Mouse (Mus musculus): ENCODE data around the gene Tkt. TPM values are rescaled to one million over a fixed set of nuclear protein-coding genes. Genes with fewer than 3 reads are reported as not detected.

The Tkt gene
- total and polyA plus RNA-seq, 2 experiments from 2014 or later, result 37.8 to 108 TPM

- Histone ChIP-seq H3K4me1 (ENCODE audit: control insufficient read depth, insufficient read depth) (no peaks in the 10 kb centered on the region), H3K36me3 (replicated peaks; ENCODE audit: control insufficient read depth, insufficient read depth, low read length) (peaks cover 18% of the 10 kb centered on the region)
- WGBS, result 84% methylated on average over 5 of the region's 5 CpGs
Observed at GRCm38 (mm10) chr14:30606817-30607216, 58.7 kb downstream of the Tkt start.

GRCm38 (mm10) chr14:30607696-30608095 lies 59.5 kb downstream of the Tkt start:
- H3K27ac ChIP-seq (ENCODE audit: low read depth), result no peak overlapping the region
- no peak overlapping the region for H3K4me3 ChIP-seq (ENCODE audit: low read depth, low read length)
- H3K27me3 ChIP-seq (ENCODE audit: control insufficient read depth, insufficient read depth, low read length), result no peaks in the 10 kb centered on the region
- no peak for DNase-seq (ENCODE audit: low spot score)
- H3K36me3 ChIP-seq (replicated peaks; ENCODE audit: control insufficient read depth, insufficient read depth, low read length), result peaks cover 10% of the 10 kb centered on the region; the same call in 1 of the 2 replicates
- H3K9ac ChIP-seq (replicated peaks; ENCODE audit: low read depth, low read length), result no peak overlapping the region
- H3K9me3 ChIP-seq (replicated peaks; ENCODE audit: control insufficient read depth, low read length), result no peaks in the 10 kb centered on the region
- H3K4me1 ChIP-seq (ENCODE audit: control insufficient read depth, insufficient read depth), result no peaks in the 10 kb centered on the region
- no peak for ATAC-seq (ENCODE audit: insufficient read depth, low read depth)
- H3K4me2 ChIP-seq (ENCODE audit: low read depth, low read length), result no peak overlapping the region
- TF ChIP-seq CTCF (IDR thresholded peaks at IDR 0.05; ENCODE audit: low read depth) (no peak), EP300 (IDR thresholded peaks at IDR 0.05; ENCODE audit: low read depth) (no peak)
- WGBS, result 72% methylated on average over 4 of the region's 4 CpGs

More at GRCm38 (mm10) chr14:30606817-30607216, 58.7 kb downstream of the Tkt start:
- DNase-seq (ENCODE audit: low spot score), result no peak
- ATAC-seq (ENCODE audit: insufficient read depth, low read depth), result no peak
- no peaks in the 10 kb centered on the region for H3K9me3 ChIP-seq (replicated peaks; ENCODE audit: control insufficient read depth, low read length)
- H3K4me2 ChIP-seq (ENCODE audit: low read depth, low read length), result no peak overlapping the region
- no peaks in the 10 kb centered on the region for H3K27me3 ChIP-seq (ENCODE audit: control insufficient read depth, insufficient read depth, low read length)
- no peak for TF ChIP-seq CTCF (IDR thresholded peaks at IDR 0.05; ENCODE audit: low read depth)
- no peak for TF ChIP-seq EP300 (IDR thresholded peaks at IDR 0.05; ENCODE audit: low read depth)
- H3K4me3 ChIP-seq (ENCODE audit: low read depth, low read length), result no peak overlapping the region
- H3K9ac ChIP-seq (replicated peaks; ENCODE audit: low read depth, low read length), result no peak overlapping the region
- no peak overlapping the region for H3K27ac ChIP-seq (ENCODE audit: low read depth)

- DNase-seq (ENCODE audit: low spot score) (no peak), ATAC-seq (ENCODE audit: insufficient read depth, low read depth) (no peak)
- TF ChIP-seq EP300 (IDR thresholded peaks at IDR 0.05; ENCODE audit: low read depth) (no peak), CTCF (IDR thresholded peaks at IDR 0.05; ENCODE audit: low read depth) (no peak)
- H3K36me3 ChIP-seq (replicated peaks; ENCODE audit: control insufficient read depth, insufficient read depth, low read length), result peaks cover 9% of the 10 kb centered on the region; the same call in 1 of the 2 replicates
- 80% methylated on average over 6 of the region's 6 CpGs for WGBS
- no peak overlapping the region for H3K4me2 ChIP-seq (ENCODE audit: low read depth, low read length)
- H3K4me3 ChIP-seq (ENCODE audit: low read depth, low read length), result no peak overlapping the region
- H3K27me3 ChIP-seq (ENCODE audit: control insufficient read depth, insufficient read depth, low read length), result no peaks in the 10 kb centered on the region
- no peak overlapping the region for H3K27ac ChIP-seq (ENCODE audit: low read depth)
- no peaks in the 10 kb centered on the region for H3K9me3 ChIP-seq (replicated peaks; ENCODE audit: control insufficient read depth, low read length)
- H3K4me1 ChIP-seq (ENCODE audit: control insufficient read depth, insufficient read depth), result no peaks in the 10 kb centered on the region
- H3K9ac ChIP-seq (replicated peaks; ENCODE audit: low read depth, low read length), result no peak overlapping the region
Observed at GRCm38 (mm10) chr14:30608176-30608575, 60.0 kb downstream of the Tkt start.

GRCm38 (mm10) chr14:30609499-30609898 lies 61.3 kb downstream of the Tkt start:
- Histone ChIP-seq H3K4me3 (ENCODE audit: low read depth, low read length) (no peak overlapping the region), H3K9ac (replicated peaks; ENCODE audit: low read depth, low read length) (no peak overlapping the region), H3K27ac (ENCODE audit: low read depth) (no peak overlapping the region), H3K9me3 (replicated peaks; ENCODE audit: control insufficient read depth, low read length) (no peaks in the 10 kb centered on the region), H3K27me3 (ENCODE audit: control insufficient read depth, insufficient read depth, low read length) (no peaks in the 10 kb centered on the region), H3K4me1 (ENCODE audit: control insufficient read depth, insufficient read depth) (no peaks in the 10 kb centered on the region), H3K4me2 (ENCODE audit: low read depth, low read length) (no peak overlapping the region), H3K36me3 (replicated peaks; ENCODE audit: control insufficient read depth, insufficient read depth, low read length) (peaks cover 9% of the 10 kb centered on the region; the same call in 1 of the 2 replicates)
- no peak for DNase-seq (ENCODE audit: low spot score)
- TF ChIP-seq CTCF (IDR thresholded peaks at IDR 0.05; ENCODE audit: low read depth) (no peak), EP300 (IDR thresholded peaks at IDR 0.05; ENCODE audit: low read depth) (no peak)
- ATAC-seq (ENCODE audit: insufficient read depth, low read depth), result no peak
- 87% methylated on average over 3 of the region's 3 CpGs for WGBS

- no peaks in the 10 kb centered on the region for H3K9me3 ChIP-seq (replicated peaks; ENCODE audit: control insufficient read depth, low read length)
- ATAC-seq (ENCODE audit: insufficient read depth, low read depth), result no peak
- no peak overlapping the region for H3K4me2 ChIP-seq (ENCODE audit: low read depth, low read length)
- H3K4me3 ChIP-seq (ENCODE audit: low read depth, low read length), result no peak overlapping the region
- no peaks in the 10 kb centered on the region for H3K4me1 ChIP-seq (ENCODE audit: control insufficient read depth, insufficient read depth)
- DNase-seq (ENCODE audit: low spot score), result no peak
- H3K9ac ChIP-seq (replicated peaks; ENCODE audit: low read depth, low read length), result no peak overlapping the region
- WGBS, result 73% methylated on average over 2 of the region's 2 CpGs
- TF ChIP-seq CTCF (IDR thresholded peaks at IDR 0.05; ENCODE audit: low read depth), result no peak
- TF ChIP-seq EP300 (IDR thresholded peaks at IDR 0.05; ENCODE audit: low read depth), result no peak
- H3K27me3 ChIP-seq (ENCODE audit: control insufficient read depth, insufficient read depth, low read length), result no peaks in the 10 kb centered on the region
- H3K27ac ChIP-seq (ENCODE audit: low read depth), result no peak overlapping the region
- H3K36me3 ChIP-seq (replicated peaks; ENCODE audit: control insufficient read depth, insufficient read depth, low read length), result peaks cover 9% of the 10 kb centered on the region; the same call in 1 of the 2 replicates
Observed at GRCm38 (mm10) chr14:30610304-30610703, 62.1 kb downstream of the Tkt start.

GRCm38 (mm10) chr14:30610940-30611339 lies 62.8 kb downstream of the Tkt start:
- peaks cover 9% of the 10 kb centered on the region; the same call in 1 of the 2 replicates for H3K36me3 ChIP-seq (replicated peaks; ENCODE audit: control insufficient read depth, insufficient read depth, low read length)
- no peaks in the 10 kb centered on the region for H3K9me3 ChIP-seq (replicated peaks; ENCODE audit: control insufficient read depth, low read length)
- no peak overlapping the region for H3K4me2 ChIP-seq (ENCODE audit: low read depth, low read length)
- H3K9ac ChIP-seq (replicated peaks; ENCODE audit: low read depth, low read length), result no peak overlapping the region
- 63% methylated on average over 3 of the region's 3 CpGs for WGBS
- H3K27me3 ChIP-seq (ENCODE audit: control insufficient read depth, insufficient read depth, low read length), result no peaks in the 10 kb centered on the region
- no peak overlapping the region for H3K4me3 ChIP-seq (ENCODE audit: low read depth, low read length)
- TF ChIP-seq CTCF (IDR thresholded peaks at IDR 0.05; ENCODE audit: low read depth) (no peak), EP300 (IDR thresholded peaks at IDR 0.05; ENCODE audit: low read depth) (no peak)
- H3K27ac ChIP-seq (ENCODE audit: low read depth), result no peak overlapping the region
- H3K4me1 ChIP-seq (ENCODE audit: control insufficient read depth, insufficient read depth), result no peaks in the 10 kb centered on the region
- DNase-seq (ENCODE audit: low spot score) (no peak), ATAC-seq (ENCODE audit: insufficient read depth, low read depth) (peak; percentile 45; the same call in 1 of the 2 replicates)
